Mouse (Mus musculus) midbrain, embryonic 16.5 days (tissue): ENCODE measurements at regions not wholly inside any gene's neighbourhood (a gene's known extent, or its start where the extent isn't known, plus 50 kb on each side); places are given as distances from the start of the nearest gene placed in this dataset.

Experiments
- ATAC-seq: fragments of 200-750 bp; cut with Nextera tagmentation; 2 replicates; pipeline ENCODE4 v1.8.0; 2017; ENCODE audit warnings: moderate TSS enrichment
- H3K27ac ChIP-seq: fragments of 300-500 bp; sonication (generic); 2 replicates; pipeline ENCODE4 v1.5.1; 2014; ENCODE audit warnings: mild to moderate bottlenecking, low read length, mixed read lengths
- H3K27me3 ChIP-seq: fragments of 300-500 bp; sonication (generic); 2 replicates; pipeline ENCODE4 v1.6.1; 2014; ENCODE audit warnings: low read depth, low read length, mixed read lengths; ENCODE audit not compliant: control insufficient read depth, insufficient read depth
- H3K36me3 ChIP-seq: fragments of 300-500 bp; sonication (generic); 2 replicates; pipeline ENCODE4 v1.6.1; 2014; ENCODE audit warnings: mild to moderate bottlenecking, low read length, moderate library complexity, mixed read lengths; ENCODE audit not compliant: control insufficient read depth, insufficient read depth
- H3K4me1 ChIP-seq: fragments of 300-500 bp; sonication (generic); 2 replicates; pipeline ENCODE4 v1.6.1; 2014; ENCODE audit warnings: mild to moderate bottlenecking, low read length, mixed read lengths; ENCODE audit not compliant: control insufficient read depth, insufficient read depth
- H3K4me2 ChIP-seq: fragments of 300-500 bp; sonication (generic); 2 replicates; pipeline ENCODE4 v1.6.1; 2014; ENCODE audit warnings: mild to moderate bottlenecking, low read length, mixed read lengths
- H3K4me3 ChIP-seq: fragments of 300-500 bp; sonication (generic); 2 replicates; pipeline ENCODE4 v1.5.1; 2014; ENCODE audit warnings: low read depth, mild to moderate bottlenecking, low read length, moderate library complexity, mixed read lengths
- H3K9ac ChIP-seq: fragments of 300-500 bp; sonication (generic); 2 replicates; pipeline ENCODE4 v1.6.1; 2014; ENCODE audit warnings: low read depth, low read length, mixed read lengths
- H3K9me3 ChIP-seq: fragments of 300-500 bp; sonication (generic); replicated peaks from 2 replicates; pipeline ENCODE4 v1.6.1; 2014; ENCODE audit warnings: mild to moderate bottlenecking, low read length, mixed read lengths; ENCODE audit not compliant: control insufficient read depth, poor library complexity, severe bottlenecking
- WGBS: fragments of 180-500 bp; shearing (Covaris S2); extraction: QIAGEN DNeasy Blood & Tissue Kit; methylation state at CpG from one replicate; pipeline ENCODE4 v1.1.7; 2014; 5-methylcytosine and 5-hydroxymethylcytosine counted together

- ATAC-seq, result no peak
- Histone ChIP-seq H3K27me3 (no peaks in the 10 kb centered on the region), H3K4me3 (no peak overlapping the region), H3K9ac (no peak overlapping the region), H3K36me3 (no peaks in the 10 kb centered on the region), H3K9me3 (no peaks in the 10 kb centered on the region), H3K4me2 (no peak overlapping the region), H3K4me1 (no peaks in the 10 kb centered on the region; the same call in 1 of the 2 replicates), H3K27ac (no peak overlapping the region)
- 43% methylated on average over 1 of the region's 1 CpGs for WGBS
These were observed 106.3 kb downstream of the 2410131K14Rik start for GRCm38 (mm10) chr5:118351301-118351700.

GRCm38 (mm10) chr5:118352142-118352541, 107.1 kb downstream of the 2410131K14Rik start:
- no peaks in the 10 kb centered on the region for H3K27me3 ChIP-seq
- no peak overlapping the region for H3K27ac ChIP-seq
- no peak for ATAC-seq
- no peaks in the 10 kb centered on the region; the same call in 1 of the 2 replicates for H3K4me1 ChIP-seq
- H3K9ac ChIP-seq, result no peak overlapping the region
- H3K4me2 ChIP-seq, result no peak overlapping the region
- no peaks in the 10 kb centered on the region for H3K36me3 ChIP-seq
- H3K9me3 ChIP-seq, result no peaks in the 10 kb centered on the region
- no peak overlapping the region for H3K4me3 ChIP-seq
- 95% methylated on average over 4 of the region's 4 CpGs for WGBS

- no peak for ATAC-seq
- Histone ChIP-seq H3K4me2 (no peak overlapping the region), H3K4me1 (no peaks in the 10 kb centered on the region; the same call in 1 of the 2 replicates), H3K4me3 (no peak overlapping the region), H3K9ac (no peak overlapping the region), H3K27me3 (no peaks in the 10 kb centered on the region), H3K27ac (no peak overlapping the region), H3K9me3 (no peaks in the 10 kb centered on the region), H3K36me3 (no peaks in the 10 kb centered on the region)
- 55% methylated on average over 6 of the region's 6 CpGs for WGBS
These were observed 108.0 kb downstream of the 2410131K14Rik start for GRCm38 (mm10) chr5:118353061-118353460.

DNA sequence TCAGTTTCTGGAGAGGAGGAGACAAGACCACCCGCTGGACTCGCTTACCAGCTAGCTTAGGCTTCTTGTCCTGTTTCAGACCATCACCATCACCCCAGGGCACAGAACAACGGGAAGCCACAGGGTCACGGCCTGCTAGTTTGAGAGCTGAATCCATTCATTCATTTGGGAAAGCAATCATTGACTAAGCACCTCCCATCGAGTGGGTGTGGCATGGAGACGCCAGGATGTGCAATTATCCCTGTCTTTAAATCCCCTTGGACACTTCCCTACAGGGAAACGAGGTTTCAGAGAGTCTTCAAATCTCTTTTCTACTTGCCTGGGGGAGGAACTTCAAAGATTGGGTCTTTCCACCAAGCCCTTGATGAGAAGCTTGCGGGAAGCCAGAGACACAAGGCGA, 108.7 kb downstream of the 2410131K14Rik start:
- Histone ChIP-seq H3K27me3 (no peaks in the 10 kb centered on the region), H3K9ac (no peak overlapping the region), H3K4me1 (no peaks in the 10 kb centered on the region; the same call in 1 of the 2 replicates), H3K4me3 (no peak overlapping the region), H3K27ac (no peak overlapping the region), H3K4me2 (no peak overlapping the region), H3K36me3 (no peaks in the 10 kb centered on the region), H3K9me3 (no peaks in the 10 kb centered on the region)
- no peak for ATAC-seq
- 12% methylated on average over 9 of the region's 9 CpGs for WGBS

DNA sequence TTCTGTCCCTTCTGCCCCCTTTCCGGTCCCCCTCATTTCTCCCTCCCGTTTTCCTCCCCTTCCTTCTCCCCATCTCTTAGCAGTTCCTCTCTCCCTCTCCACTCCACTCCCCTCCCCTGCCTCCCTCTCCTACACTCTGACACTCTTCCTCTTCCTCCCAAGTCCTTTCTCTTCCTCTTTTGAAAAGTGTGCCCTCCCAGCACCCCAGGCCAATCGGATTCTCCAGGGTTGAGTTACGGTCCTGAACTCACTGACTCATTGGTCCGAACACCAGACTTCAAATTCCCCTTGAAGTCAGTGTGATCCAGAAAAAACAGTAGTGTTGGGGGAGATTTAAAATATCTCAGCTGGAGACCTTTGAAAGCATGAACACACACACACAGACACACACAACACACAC, 109.1 kb downstream of the 2410131K14Rik start:
- Histone ChIP-seq H3K4me3 (no peak overlapping the region), H3K9ac (no peak overlapping the region), H3K36me3 (no peaks in the 10 kb centered on the region), H3K27ac (no peak overlapping the region), H3K27me3 (no peaks in the 10 kb centered on the region), H3K4me2 (no peak overlapping the region), H3K9me3 (no peaks in the 10 kb centered on the region), H3K4me1 (no peaks in the 10 kb centered on the region; the same call in 1 of the 2 replicates)
- ATAC-seq, result no peak
- 16% methylated on average over 5 of the region's 5 CpGs for WGBS

DNA sequence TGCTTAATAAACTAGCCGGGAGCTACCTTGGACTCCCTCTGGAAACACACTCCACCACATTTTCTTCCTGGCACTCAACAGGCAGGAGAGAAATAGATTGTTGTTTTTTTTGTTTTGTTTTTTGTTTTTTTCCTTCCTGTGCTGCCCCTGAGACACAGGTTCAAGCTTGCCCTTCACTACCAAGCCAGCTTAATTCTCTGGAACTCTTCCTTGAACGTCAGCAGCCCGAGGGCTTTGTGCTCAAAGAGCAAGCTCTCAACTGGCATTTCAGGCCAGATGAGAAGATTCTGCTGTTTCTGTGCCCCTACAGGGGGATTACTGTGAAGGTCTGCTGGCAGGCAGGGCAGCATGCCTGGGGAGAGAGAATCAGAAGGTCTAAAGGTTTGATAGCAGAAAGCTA, 109.8 kb downstream of the 2410131K14Rik start:
- Histone ChIP-seq H3K27me3 (no peaks in the 10 kb centered on the region), H3K4me3 (no peak overlapping the region), H3K27ac (no peak overlapping the region), H3K4me1 (no peaks in the 10 kb centered on the region; the same call in 1 of the 2 replicates), H3K9ac (no peak overlapping the region), H3K36me3 (no peaks in the 10 kb centered on the region), H3K4me2 (no peak overlapping the region), H3K9me3 (no peaks in the 10 kb centered on the region)
- no peak for ATAC-seq
- WGBS, result 17% methylated on average over 3 of the region's 3 CpGs

DNA sequence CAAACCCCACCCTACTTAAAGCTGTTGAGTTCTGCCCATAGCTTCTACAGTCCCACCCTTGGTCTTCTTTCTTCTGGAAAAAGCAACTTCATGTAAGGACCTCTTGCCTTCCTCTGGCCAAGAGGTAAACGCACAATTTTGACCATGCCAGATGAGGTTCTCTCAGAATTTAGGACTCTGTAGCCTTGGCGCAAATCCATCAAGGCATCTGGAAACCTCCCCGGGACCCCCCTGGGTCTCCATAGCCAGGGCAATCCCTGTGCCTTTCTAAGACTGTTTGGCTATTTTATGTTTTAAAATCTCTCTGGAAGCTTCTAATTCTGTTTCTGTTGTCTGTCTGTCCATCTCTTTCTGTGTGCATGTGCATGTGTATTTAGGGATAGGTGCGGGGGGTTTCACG, 110.3 kb downstream of the 2410131K14Rik start:
- Histone ChIP-seq H3K27me3 (no peaks in the 10 kb centered on the region), H3K4me1 (no peaks in the 10 kb centered on the region; the same call in 1 of the 2 replicates), H3K9ac (no peak overlapping the region), H3K9me3 (no peaks in the 10 kb centered on the region), H3K4me3 (no peak overlapping the region), H3K27ac (no peak overlapping the region), H3K36me3 (no peaks in the 10 kb centered on the region), H3K4me2 (no peak overlapping the region)
- no peak for ATAC-seq
- WGBS, result 82% methylated on average over 5 of the region's 5 CpGs

GRCm38 (mm10) chr5:118355691-118356337, 110.8 kb downstream of the 2410131K14Rik start:
- H3K4me1 ChIP-seq, result no peaks in the 10 kb centered on the region; the same call in 1 of the 2 replicates
- WGBS, result 65% methylated on average over 11 of the region's 11 CpGs
- no peaks in the 10 kb centered on the region for H3K9me3 ChIP-seq
- H3K27ac ChIP-seq, result no peak overlapping the region
- H3K4me2 ChIP-seq, result no peak overlapping the region
- H3K36me3 ChIP-seq, result no peaks in the 10 kb centered on the region
- H3K4me3 ChIP-seq, result no peak overlapping the region
- no peak overlapping the region for H3K9ac ChIP-seq
- ATAC-seq, result no peak
- no peaks in the 10 kb centered on the region for H3K27me3 ChIP-seq

- Histone ChIP-seq H3K9me3 (no peaks in the 10 kb centered on the region), H3K4me2 (no peak overlapping the region), H3K27me3 (no peaks in the 10 kb centered on the region), H3K9ac (no peak overlapping the region), H3K4me3 (no peak overlapping the region), H3K36me3 (no peaks in the 10 kb centered on the region), H3K27ac (no peak overlapping the region), H3K4me1 (no peaks in the 10 kb centered on the region)
- 68% methylated on average over 13 of the region's 13 CpGs for WGBS
- no peak for ATAC-seq
These were observed 114.8 kb downstream of the 2410131K14Rik start for GRCm38 (mm10) chr5:118359646-118360373.
